Mouse (Mus musculus): ENCODE measurements at regions not wholly inside any gene's neighbourhood (a gene's known extent, or its start where the extent isn't known, plus 50 kb on each side); places are given as distances from the start of the nearest gene placed in this dataset.
"Not testable (repeated sequence)": the region's sequence is repeated elsewhere in the genome, so short reads cannot be mapped to it uniquely, and the experiment has no call there.

DNA sequence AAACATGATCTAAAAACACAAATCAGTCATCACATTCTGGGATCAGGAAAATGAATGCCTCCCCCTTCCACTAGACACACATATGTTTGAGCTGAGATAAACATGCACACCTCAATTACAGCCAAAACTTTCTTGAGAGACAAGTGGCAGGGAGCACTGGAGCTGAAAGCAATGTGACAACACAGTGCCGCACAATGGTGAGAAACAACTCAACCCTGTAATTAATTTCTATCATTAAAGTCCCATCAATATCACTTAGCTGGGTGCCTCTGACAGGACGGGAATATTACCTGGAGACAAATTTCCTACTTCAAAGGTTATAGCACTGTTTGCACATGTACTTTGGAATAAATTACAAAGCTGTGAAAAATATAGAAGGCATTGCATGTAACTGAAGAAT, 381.2 kb upstream of the Amd2 start:
- peak in 1 of 2 experiments; percentile 2 for DNase-seq

DNA sequence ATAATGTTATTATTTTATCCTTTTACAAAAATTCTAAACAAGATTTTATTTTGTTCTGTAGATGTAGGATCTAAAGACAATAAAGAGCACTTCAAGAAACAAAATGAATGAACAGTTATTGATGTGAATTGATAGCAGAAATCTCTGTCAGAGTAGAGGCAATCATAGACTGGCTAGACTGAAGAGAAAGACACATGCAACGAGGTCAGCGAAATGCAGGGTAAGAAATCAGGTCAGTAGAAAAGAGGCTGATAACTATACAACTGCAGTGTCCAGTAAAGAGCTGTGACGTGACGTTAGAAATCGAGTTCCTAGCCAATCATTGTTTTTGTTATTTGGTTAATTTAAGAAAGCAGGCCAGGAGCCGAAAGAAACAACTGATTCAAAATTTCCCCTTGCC, 343.0 kb upstream of the Amd2 start:
- no peak for DNase-seq

DNA sequence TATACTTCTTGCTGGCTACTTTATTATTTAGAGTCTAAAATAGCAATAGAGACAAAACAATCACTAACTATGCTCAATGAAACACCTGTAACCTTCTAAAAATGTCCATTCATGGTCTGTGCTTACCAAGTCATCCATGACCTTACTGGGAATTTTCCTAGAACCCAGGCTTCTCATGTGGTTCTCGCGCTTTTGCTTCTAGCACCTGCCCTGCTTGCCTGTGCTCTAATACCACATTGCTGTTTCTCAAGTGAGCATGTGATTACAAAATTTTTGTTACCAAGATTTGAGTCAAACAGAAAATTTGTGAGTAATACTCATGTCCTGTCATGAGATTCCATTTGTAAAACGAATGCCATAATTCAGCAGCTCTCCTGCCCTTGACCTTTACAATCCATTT, 324.8 kb upstream of the Amd2 start:
- no peak for DNase-seq

DNA sequence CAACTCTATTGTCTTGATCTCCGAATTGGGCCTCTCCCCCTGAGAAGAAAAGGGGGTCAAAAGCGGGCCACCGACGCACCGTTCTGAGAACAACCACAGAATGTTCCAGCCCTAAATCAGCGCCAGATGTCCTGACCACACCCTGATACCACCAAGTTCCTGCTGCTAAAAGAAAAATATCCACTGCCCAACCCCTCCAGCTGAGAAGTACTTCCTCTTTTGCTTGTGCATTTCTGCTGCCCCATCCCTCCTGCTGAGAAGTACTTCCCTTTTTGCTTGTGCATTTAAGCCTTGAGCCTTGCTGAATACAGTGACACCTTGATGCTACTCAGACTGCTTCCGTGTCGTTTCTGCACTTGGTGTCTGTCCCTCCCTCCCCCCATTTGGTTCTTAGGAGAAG, 287.2 kb upstream of the Amd2 start:
- DNase-seq: not testable (repeated sequence)

DNA sequence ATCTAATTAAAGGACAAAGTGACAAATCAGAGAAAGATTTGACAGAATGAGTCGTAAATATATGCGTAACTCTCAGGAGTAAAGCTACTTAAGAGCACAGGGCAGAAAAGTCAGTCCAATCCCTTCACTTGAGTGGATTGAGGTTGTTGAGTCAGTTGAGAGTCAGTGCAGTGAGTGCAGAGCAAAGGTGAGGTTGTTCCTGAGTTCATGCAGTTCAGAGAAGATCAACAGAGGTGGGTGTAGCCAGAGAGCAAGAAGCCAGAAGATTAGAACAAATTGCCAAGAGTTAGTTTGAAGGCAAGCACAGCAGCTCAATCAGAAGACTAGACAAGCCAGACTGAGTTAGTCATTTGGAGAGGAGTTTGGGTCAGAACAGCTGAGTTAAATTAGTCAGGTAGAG, 237.4 kb upstream of the Amd2 start:
- DNase-seq: no peak

DNA sequence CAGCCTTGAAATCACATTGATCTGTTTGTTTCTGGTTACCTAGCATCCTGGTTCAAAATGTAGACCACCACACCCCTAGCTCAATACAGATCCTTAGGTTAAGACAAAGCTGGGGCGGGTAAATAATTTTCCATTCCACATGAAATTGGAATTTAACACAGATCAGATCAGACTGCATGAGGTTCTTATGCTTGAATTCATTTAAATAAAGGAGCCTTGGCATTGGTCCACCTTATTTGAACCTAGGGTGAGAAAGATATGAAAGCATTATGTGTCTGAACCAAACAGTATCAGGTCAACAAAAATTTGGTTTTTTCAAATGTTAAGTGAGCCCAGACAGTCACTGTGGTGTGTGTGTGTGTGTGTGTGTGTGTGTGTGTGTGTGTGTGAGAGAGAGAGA, 234.3 kb upstream of the Amd2 start:
- peak; percentile 6 to 7 for DNase-seq

DNA sequence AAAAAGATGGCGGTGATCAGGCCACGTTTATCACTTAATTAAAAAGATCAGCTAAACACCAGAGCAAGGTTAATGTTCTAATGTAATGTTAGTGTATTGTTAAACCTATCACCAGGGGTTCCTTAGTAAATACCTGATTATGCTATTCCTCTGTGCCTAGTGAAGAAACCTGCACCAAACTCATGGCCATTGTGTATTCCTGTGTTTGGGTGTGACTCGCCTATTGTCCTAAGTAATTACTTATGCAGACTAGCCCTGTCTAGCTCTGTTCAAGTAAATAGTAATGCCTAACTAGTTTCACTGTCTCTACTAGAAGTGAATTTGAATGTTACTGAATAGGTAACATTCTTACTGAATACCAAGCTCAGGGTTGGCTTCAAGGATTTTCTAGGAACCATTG, 231.6 kb upstream of the Amd2 start:
- no peak for DNase-seq

DNA sequence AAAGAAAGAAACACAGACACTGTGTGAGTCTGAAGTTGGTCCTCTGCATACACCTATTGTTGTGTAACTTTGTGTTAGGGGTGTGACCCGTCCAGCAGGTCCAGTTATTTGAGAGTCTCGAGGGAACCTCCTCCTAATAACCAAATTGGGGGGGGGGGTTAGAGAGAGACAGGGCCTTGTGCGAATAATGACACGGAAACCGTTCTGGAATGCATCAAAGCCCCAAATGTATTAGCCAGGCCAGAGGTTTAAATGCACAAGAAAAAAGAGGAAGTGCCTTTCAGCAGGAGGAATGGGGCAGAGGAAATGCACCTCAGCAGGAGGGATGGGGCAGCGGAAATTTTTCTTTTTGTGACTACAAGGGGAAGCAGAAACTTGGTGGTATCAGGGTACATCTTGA, 228.9 kb upstream of the Amd2 start:
- DNase-seq: no peak
